Mouse (Mus musculus) bone marrow, adult 2 months (tissue): Measurements from ENCODE around the gene Rps18.

ENCODE experiments used
- CTCF ChIP-seq: fragments of 200-500 bp; IDR thresholded peaks from 2 replicates; pipeline ENCODE4 v1.5.1; 2011; ENCODE audit warnings: low read length, control low read depth; ENCODE audit not compliant: control insufficient read depth, insufficient read depth
- POLR2A ChIP-seq: fragments of 200-500 bp; IDR thresholded peaks from 2 replicates; pipeline ENCODE4 v1.6.1; 2011; ENCODE audit warnings: low read depth, mild to moderate bottlenecking, control low read depth, low read length, borderline replicate concordance; ENCODE audit not compliant: control insufficient read depth

GRCm38 (mm10) chr17:33931159-33931866 lies 24.5 kb downstream of the Rps18 start:
- no peak for TF ChIP-seq CTCF
- TF ChIP-seq POLR2A, result no peak
